Mouse (Mus musculus) C2C12 (cell line): ENCODE results near the gene Cox4i2.

Source experiments
- CTCF ChIP-seq: IDR thresholded peaks from one replicate; pipeline ENCODE4 v1.5.1; 2011; ENCODE audit not compliant: control insufficient read depth, insufficient read depth, insufficient read length
- FOSL1 ChIP-seq: IDR thresholded peaks from one replicate; pipeline ENCODE4 v1.8.0; 2011; ENCODE audit warnings: mild to moderate bottlenecking, low read length; ENCODE audit not compliant: poor library complexity, insufficient read depth, severe bottlenecking
- USF1 ChIP-seq: IDR thresholded peaks from one replicate; pipeline ENCODE4 v1.6.1; 2011; ENCODE audit warnings: low read depth, mild to moderate bottlenecking, control low read depth, moderate library complexity

- no peak for TF ChIP-seq CTCF
- TF ChIP-seq USF1: no peak
- TF ChIP-seq FOSL1: no peak
These were observed 9.3 kb downstream of the Cox4i2 start for GRCm38 (mm10) chr2:152763310-152763709.
